Mouse (Mus musculus) frontal cortex, postnatal 25 days (tissue): ENCODE results near the gene Sephs1.
A peak's percentile ranks its signal among the peaks of the same experiment; 100 is the strongest.

Experiments used
- DNase-seq, 2 experiments: peaks; one replicate each; pipeline ENCODE4 v3.0.0; 2022; ENCODE audit warnings: low spot score in 2 of 2

Gene Sephs1

DNA sequence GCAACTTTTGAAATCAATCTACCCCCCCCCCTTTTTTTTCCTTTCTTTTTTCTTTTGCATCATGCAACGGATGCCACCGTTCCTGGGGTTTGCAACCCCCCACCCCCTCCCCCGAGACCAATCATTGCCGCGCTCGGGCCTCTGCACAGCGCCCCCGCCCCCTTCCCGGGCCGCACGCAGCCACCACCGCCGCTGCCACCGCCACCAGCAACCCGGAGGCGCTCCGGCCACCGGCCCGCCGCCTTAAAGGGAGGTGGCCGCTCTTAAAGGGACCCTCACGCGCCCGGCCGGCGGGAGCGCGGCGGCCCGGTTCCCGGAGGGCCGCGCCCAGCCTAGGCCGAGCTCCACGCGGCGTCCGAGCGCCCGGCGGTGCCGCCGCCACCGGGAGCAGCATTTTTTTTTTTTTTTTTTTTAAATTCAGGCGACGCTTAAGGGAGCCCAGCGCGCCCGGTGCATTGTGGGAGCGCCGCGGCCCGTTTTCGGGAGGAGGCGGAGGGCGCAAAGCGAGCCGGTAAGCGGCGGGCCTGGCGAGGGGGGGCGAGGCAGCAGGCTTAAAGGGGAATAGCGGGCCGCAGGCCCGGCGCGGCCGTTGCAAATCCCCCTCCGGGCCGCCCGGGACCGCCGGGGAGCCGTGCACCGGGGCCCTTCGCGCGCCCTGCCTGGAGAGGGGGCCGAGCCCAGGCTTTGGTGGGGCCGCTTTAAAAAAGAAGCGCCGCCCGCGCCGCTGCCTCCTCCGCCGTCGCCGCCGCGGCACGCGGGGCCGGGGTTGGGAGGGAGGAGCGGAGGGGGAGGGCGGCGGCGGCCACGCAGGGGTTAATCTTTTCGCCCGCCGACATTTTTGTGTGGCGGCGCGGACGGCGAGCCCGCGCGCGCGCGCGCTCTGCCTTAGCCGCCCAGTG lies at the start of gene Sephs1:
Gene Sephs1, plus strand, starts transcription at position 215 of the 899 bp plus-strand sequence.
- DNase-seq: peak; percentile 67 to 70

DNA sequence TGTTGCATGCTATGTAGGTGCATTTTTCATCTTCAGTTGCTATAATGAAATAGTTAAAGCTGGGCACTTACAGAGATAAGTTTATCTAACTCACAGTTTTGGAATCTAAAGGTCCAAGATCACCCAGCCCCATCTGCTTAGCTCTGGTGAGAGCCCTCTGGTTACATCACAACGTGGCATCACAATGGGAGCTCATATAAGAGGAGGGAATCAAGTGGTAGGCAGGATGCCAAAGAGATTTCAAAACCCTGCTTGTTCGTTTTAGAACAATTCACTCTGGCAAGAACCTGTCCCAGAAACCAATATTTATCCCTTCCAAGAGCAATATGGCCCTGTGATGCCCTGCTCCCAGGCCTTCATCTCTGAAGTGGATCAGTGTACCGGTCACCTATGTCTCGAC lies 49.2 kb upstream of the Sephs1 start:
- no peak for DNase-seq

GRCm38 (mm10) chr2:4849449-4849848 lies 31.9 kb upstream of the Sephs1 start:
- DNase-seq: no peak

DNA sequence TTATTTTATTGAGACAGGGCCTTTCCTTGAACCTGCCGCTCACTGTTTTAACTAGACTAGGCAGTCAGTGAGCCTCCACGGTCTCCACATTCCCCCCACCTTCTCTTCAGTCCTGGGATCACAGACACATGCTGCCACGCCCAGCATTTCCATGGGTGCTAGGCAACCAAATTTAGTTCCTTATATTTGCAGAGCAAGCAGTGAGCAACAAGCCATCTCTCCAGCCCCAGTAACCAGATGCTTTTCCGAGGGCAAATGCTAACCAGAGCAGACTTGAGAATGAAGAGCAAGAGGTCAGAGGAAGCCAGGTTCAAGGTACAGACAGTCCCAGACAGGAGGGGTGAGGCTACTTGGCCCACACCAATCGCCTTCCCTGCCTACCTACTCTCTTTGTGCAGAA lies 24.2 kb upstream of the Sephs1 start:
- DNase-seq: no peak

- DNase-seq: no peak
Measured at GRCm38 (mm10) chr2:4858161-4858560, 23.2 kb upstream of the Sephs1 start.

DNA sequence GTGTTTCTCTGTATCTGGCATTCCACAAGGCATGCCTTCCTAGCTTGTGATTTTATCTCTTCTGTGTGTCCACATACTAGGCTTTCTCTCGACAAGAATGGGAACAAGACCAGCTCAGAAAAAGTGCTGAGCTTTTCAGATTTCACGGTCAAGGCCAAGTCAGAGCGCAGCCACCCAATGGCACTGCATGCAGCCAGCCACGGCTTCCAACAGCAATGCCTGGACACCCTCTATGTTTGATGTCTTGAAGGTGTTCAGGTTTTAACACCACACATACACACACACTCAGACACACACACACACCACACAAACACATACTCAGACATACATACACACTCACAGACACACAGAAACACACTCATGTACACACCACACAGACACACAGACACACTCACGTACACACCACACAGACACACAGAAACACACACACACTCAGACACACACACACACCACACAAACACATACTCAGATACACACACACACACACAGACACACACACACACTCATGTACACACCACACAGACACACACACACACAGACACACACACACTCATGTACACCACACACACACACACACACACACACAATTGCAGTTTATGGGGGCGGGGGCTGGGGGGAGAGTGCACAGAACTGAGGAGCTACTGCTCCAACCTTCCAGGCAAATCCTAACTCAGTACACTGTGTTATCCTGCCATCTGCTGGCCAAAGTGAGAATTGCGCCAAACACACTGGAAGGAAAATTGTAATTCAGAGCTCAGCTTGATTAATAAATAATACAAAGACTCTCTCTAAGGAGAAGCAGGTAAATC lies 17.2 kb upstream of the Sephs1 start:
- DNase-seq: peak; percentile 81 to 88

- no peak for DNase-seq
Measured at GRCm38 (mm10) chr2:4864817-4865296, 16.5 kb upstream of the Sephs1 start.

GRCm38 (mm10) chr2:4868028-4868725 lies 13.2 kb upstream of the Sephs1 start:
- no peak for DNase-seq

GRCm38 (mm10) chr2:4872740-4873139 lies 8.6 kb upstream of the Sephs1 start:
- no peak for DNase-seq

- no peak for DNase-seq
Measured at GRCm38 (mm10) chr2:4873331-4873730, 8.0 kb upstream of the Sephs1 start.

DNA sequence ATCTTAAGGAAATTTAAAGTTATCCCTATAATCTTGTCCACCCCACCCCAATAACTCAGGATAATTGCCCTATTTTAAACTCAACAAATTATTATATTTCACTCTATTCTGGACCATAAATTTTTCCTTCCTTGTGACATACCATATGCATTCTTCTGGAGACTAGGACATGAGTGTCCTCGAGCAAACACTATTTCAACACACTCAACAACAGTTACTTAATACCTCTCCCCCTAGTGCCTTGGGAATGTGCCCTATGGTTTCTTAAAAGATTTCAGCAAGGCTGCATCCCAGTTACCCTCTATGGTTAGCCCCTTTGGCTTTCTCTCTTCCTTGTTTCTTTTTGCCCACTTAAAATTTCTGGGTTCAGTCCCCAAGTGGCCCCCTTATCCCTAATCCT lies 6.3 kb upstream of the Sephs1 start:
- DNase-seq: no peak

- no peak for DNase-seq
Measured at GRCm38 (mm10) chr2:4876131-4876530, 5.2 kb upstream of the Sephs1 start.

- DNase-seq: peak; percentile 15 to 19
Measured at GRCm38 (mm10) chr2:4880737-4881349, 521 bp upstream of the Sephs1 start.

- DNase-seq: peak; percentile 56 to 65
Measured at GRCm38 (mm10) chr2:4882249-4882791, 956 bp downstream of the Sephs1 start.

DNA sequence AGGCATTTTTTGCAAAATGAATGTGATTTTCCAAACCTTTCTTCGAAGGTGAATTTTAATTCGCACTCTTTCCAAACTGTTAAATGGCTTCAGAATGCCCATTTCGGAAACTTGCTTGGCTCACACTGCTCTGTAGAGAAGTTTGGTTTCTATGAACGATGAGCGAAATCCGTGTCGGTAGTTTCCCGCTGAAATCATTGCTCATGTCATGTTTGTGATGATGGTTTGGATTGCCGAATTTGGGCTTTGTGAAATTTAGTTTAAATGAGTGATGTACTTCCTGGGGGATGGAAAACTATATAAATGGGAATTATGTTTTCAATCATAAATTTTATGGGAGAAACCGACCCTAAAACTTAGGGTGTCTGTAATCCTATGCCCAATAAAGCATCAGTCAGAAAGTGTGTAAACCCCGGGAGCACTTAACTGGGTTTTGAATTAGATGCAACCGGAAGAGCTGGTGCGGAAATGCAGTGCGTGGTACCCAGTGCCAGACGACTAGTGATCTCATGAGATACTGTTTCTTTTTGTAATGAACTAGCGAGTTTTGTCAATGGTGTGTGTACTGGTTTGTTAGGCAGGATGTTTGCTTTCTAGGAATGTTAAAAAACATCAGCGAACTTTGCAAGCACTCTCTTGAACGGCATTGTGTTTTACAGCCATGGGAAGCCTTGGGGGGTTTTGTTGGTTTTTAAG lies 1.8 kb downstream of the Sephs1 start:
- no peak for DNase-seq

- DNase-seq: no peak
Measured at GRCm38 (mm10) chr2:4886896-4887295, 5.5 kb downstream of the Sephs1 start.

DNA sequence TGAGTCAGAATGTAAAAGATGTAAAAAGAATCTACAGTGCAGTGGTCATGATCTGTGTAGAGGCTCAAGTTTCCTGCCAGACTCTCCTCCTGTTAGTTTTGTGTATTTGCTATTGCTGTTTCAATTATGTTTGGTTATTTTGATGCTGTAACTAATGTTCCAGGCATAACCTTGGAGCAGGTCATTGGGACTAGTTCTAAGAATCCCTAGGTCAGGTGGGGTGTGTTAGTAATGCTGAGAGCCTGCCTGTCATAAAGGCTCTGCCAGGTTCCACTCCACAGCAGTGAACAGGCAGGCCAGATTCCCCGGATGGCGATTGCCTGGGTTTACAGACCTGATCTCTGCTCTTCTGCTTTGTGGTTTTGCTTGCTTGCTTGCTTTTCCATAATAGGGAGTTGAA lies 14.2 kb downstream of the Sephs1 start:
- DNase-seq: no peak

- no peak for DNase-seq
Measured at GRCm38 (mm10) chr2:4896970-4897369, 15.6 kb downstream of the Sephs1 start.

DNA sequence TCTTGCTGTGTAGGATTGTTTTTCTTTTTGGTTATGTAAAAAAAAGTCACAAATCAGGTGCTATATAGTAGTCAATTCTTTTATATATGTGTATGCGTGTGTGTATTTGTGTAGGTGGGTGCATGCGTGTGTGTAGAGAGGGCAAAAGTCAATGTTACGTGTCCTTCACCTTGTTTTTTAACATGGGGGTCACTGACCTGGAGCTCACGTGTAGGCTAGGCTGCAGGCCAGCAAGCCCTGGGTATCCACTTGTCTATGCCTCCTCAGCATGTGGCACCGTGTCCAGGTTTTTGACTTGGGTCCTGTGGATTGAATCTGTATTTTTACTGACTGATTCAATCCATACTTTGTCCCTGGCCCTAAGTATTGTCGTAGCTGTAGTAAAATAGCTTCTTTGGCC lies 19.3 kb downstream of the Sephs1 start:
- no peak for DNase-seq

DNA sequence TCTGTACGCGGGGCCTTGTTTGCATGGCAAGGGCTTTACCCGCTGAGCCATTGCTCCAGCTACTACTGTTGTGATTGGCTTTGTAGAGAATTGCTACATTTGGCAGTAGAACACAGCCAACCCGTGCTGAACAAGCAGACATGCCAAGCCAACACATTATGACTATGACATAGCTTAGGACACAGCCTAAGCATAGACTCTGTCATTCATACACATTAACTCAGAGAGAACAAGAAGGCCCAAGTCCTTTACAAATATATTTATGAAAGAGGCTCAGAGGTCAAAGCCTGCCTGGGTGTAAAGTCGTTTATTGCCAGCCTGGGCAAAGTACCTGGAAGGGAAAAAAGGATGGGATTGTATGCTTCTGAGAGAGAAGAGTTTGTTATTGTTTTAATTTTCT lies 21.0 kb downstream of the Sephs1 start:
- DNase-seq: no peak

- no peak for DNase-seq
Measured at GRCm38 (mm10) chr2:4907120-4907519, 25.8 kb downstream of the Sephs1 start.
